Mouse (Mus musculus): ENCODE measurements around the gene Bex6. TPM values are rescaled to one million over a fixed set of nuclear protein-coding genes. Genes with fewer than 3 reads are reported as not detected.

The Bex6 gene
- polyA plus RNA-seq, 1 experiment from 2014 or later, result not detected

- H3K9ac ChIP-seq (replicated peaks; ENCODE audit: low read length), result peak overlapping the region; percentile 36; the same call in 1 of the 2 replicates
- peaks cover 3% of the 10 kb centered on the region; the same call in 1 of the 2 replicates for H3K4me1 ChIP-seq (ENCODE audit: insufficient read depth, low read length)
- H3K4me2 ChIP-seq (replicated peaks; ENCODE audit: low read depth, low read length), result peak overlapping the region; percentile 2; the same call in 1 of the 2 replicates
- no peak for ATAC-seq (ENCODE audit: low FRiP score, low TSS enrichment)
- no peak overlapping the region for H3K27ac ChIP-seq (ENCODE audit: low read length)
- no peak overlapping the region for H3K4me3 ChIP-seq (ENCODE audit: low read length)
- no peaks in the 10 kb centered on the region for H3K36me3 ChIP-seq (ENCODE audit: insufficient read depth, low read length)
- no peaks in the 10 kb centered on the region for H3K27me3 ChIP-seq (ENCODE audit: insufficient read depth, low read length)
- 24% methylated on average over 13 of the region's 13 CpGs for WGBS
- H3K9me3 ChIP-seq (ENCODE audit: low read length), result no peaks in the 10 kb centered on the region
These were observed 25.2 kb upstream of the Bex6 start for GRCm38 (mm10) chr16:32154437-32154836.

- Histone ChIP-seq H3K4me1 (ENCODE audit: insufficient read depth, low read length) (peaks cover 3% of the 10 kb centered on the region; the same call in 1 of the 2 replicates), H3K27me3 (ENCODE audit: insufficient read depth, low read length) (no peaks in the 10 kb centered on the region), H3K4me2 (replicated peaks; ENCODE audit: low read depth, low read length) (no peak overlapping the region), H3K36me3 (ENCODE audit: insufficient read depth, low read length) (no peaks in the 10 kb centered on the region), H3K4me3 (ENCODE audit: low read length) (no peak overlapping the region), H3K9me3 (ENCODE audit: low read length) (no peaks in the 10 kb centered on the region), H3K9ac (replicated peaks; ENCODE audit: low read length) (no peak overlapping the region), H3K27ac (ENCODE audit: low read length) (no peak overlapping the region)
- WGBS, result 42% methylated on average over 3 of the region's 3 CpGs
- ATAC-seq (ENCODE audit: low FRiP score, low TSS enrichment), result no peak
These were observed 22.9 kb upstream of the Bex6 start for GRCm38 (mm10) chr16:32156719-32157118.

- Histone ChIP-seq H3K36me3 (ENCODE audit: insufficient read depth, low read length) (no peaks in the 10 kb centered on the region), H3K27ac (ENCODE audit: low read length) (no peak overlapping the region), H3K4me1 (ENCODE audit: insufficient read depth, low read length) (peaks cover 3% of the 10 kb centered on the region; the same call in 1 of the 2 replicates), H3K27me3 (ENCODE audit: insufficient read depth, low read length) (no peaks in the 10 kb centered on the region), H3K4me3 (ENCODE audit: low read length) (no peak overlapping the region), H3K9me3 (ENCODE audit: low read length) (no peaks in the 10 kb centered on the region), H3K4me2 (replicated peaks; ENCODE audit: low read depth, low read length) (no peak overlapping the region), H3K9ac (replicated peaks; ENCODE audit: low read length) (no peak overlapping the region)
- 88% methylated on average over 2 of the region's 2 CpGs for WGBS
- ATAC-seq (ENCODE audit: low FRiP score, low TSS enrichment), result no peak
These were observed 22.3 kb upstream of the Bex6 start for GRCm38 (mm10) chr16:32157369-32157768.

- H3K4me3 ChIP-seq (ENCODE audit: low read length), result no peak overlapping the region
- 95% methylated on average over 3 of the region's 3 CpGs for WGBS
- H3K36me3 ChIP-seq (ENCODE audit: insufficient read depth, low read length), result no peaks in the 10 kb centered on the region
- peaks cover 9% of the 10 kb centered on the region; the same call in 1 of the 2 replicates for H3K4me1 ChIP-seq (ENCODE audit: insufficient read depth, low read length)
- H3K9me3 ChIP-seq (ENCODE audit: low read length), result no peaks in the 10 kb centered on the region
- no peak overlapping the region for H3K9ac ChIP-seq (replicated peaks; ENCODE audit: low read length)
- no peak overlapping the region for H3K4me2 ChIP-seq (replicated peaks; ENCODE audit: low read depth, low read length)
- H3K27ac ChIP-seq (ENCODE audit: low read length), result no peak overlapping the region
- H3K27me3 ChIP-seq (ENCODE audit: insufficient read depth, low read length), result no peaks in the 10 kb centered on the region
- no peak for ATAC-seq (ENCODE audit: low FRiP score, low TSS enrichment)
These were observed 20.7 kb upstream of the Bex6 start for GRCm38 (mm10) chr16:32158966-32159365.

GRCm38 (mm10) chr16:32160742-32161323, 18.8 kb upstream of the Bex6 start:
- peaks cover 1% of the 10 kb centered on the region; the same call in 1 of the 2 replicates for H3K27me3 ChIP-seq (ENCODE audit: insufficient read depth, low read length)
- WGBS, result 92% methylated on average over 9 of the region's 9 CpGs
- ATAC-seq (ENCODE audit: low FRiP score, low TSS enrichment), result no peak

GRCm38 (mm10) chr16:32163392-32163791, 16.2 kb upstream of the Bex6 start:
- peaks cover 13% of the 10 kb centered on the region; the same call in 1 of the 2 replicates for H3K4me1 ChIP-seq (ENCODE audit: insufficient read depth, low read length)
- ATAC-seq (ENCODE audit: low FRiP score, low TSS enrichment), result 0 out of 2 replicates have a peak, but pooled peaks have one; percentile 24
- no peaks in the 10 kb centered on the region for H3K36me3 ChIP-seq (ENCODE audit: insufficient read depth, low read length)
- no peak overlapping the region for H3K4me3 ChIP-seq (ENCODE audit: low read length)
- 39% methylated on average over 4 of the region's 4 CpGs for WGBS
- H3K27me3 ChIP-seq (ENCODE audit: insufficient read depth, low read length), result peaks cover 3% of the 10 kb centered on the region; the same call in 1 of the 2 replicates
- no peak overlapping the region for H3K9ac ChIP-seq (replicated peaks; ENCODE audit: low read length)
- H3K9me3 ChIP-seq (ENCODE audit: low read length), result no peaks in the 10 kb centered on the region
- H3K27ac ChIP-seq (ENCODE audit: low read length), result no peak overlapping the region
- H3K4me2 ChIP-seq (replicated peaks; ENCODE audit: low read depth, low read length), result peak overlapping the region; percentile 62

More at GRCm38 (mm10) chr16:32160742-32161323, 18.8 kb upstream of the Bex6 start:
- no peak overlapping the region for H3K4me2 ChIP-seq (replicated peaks; ENCODE audit: low read depth, low read length)
- no peak overlapping the region for H3K4me3 ChIP-seq (ENCODE audit: low read length)
- H3K4me1 ChIP-seq (ENCODE audit: insufficient read depth, low read length), result peaks cover 13% of the 10 kb centered on the region; the same call in 1 of the 2 replicates
- no peak overlapping the region for H3K27ac ChIP-seq (ENCODE audit: low read length)
- H3K36me3 ChIP-seq (ENCODE audit: insufficient read depth, low read length), result no peaks in the 10 kb centered on the region
- H3K9ac ChIP-seq (replicated peaks; ENCODE audit: low read length), result no peak overlapping the region
- no peaks in the 10 kb centered on the region for H3K9me3 ChIP-seq (ENCODE audit: low read length)

GRCm38 (mm10) chr16:32163891-32164290, 15.7 kb upstream of the Bex6 start:
- 77% methylated on average over 5 of the region's 5 CpGs for WGBS
- Histone ChIP-seq H3K36me3 (ENCODE audit: insufficient read depth, low read length) (no peaks in the 10 kb centered on the region), H3K4me3 (ENCODE audit: low read length) (peak overlapping the region; percentile 44), H3K9ac (replicated peaks; ENCODE audit: low read length) (no peak overlapping the region), H3K27me3 (ENCODE audit: insufficient read depth, low read length) (peaks cover 3% of the 10 kb centered on the region; the same call in 1 of the 2 replicates), H3K4me2 (replicated peaks; ENCODE audit: low read depth, low read length) (peak overlapping the region; percentile 62), H3K4me1 (ENCODE audit: insufficient read depth, low read length) (peaks cover 13% of the 10 kb centered on the region; the same call in 1 of the 2 replicates), H3K27ac (ENCODE audit: low read length) (no peak overlapping the region), H3K9me3 (ENCODE audit: low read length) (no peaks in the 10 kb centered on the region)
- no peak for ATAC-seq (ENCODE audit: low FRiP score, low TSS enrichment)

- Histone ChIP-seq H3K4me3 (ENCODE audit: low read length) (peak overlapping the region; percentile 44), H3K27me3 (ENCODE audit: insufficient read depth, low read length) (peaks cover 3% of the 10 kb centered on the region; the same call in 1 of the 2 replicates), H3K27ac (ENCODE audit: low read length) (peak overlapping the region; percentile 6; the same call in 1 of the 2 replicates), H3K9ac (replicated peaks; ENCODE audit: low read length) (peak overlapping the region; percentile 63; the same call in 1 of the 2 replicates), H3K4me1 (ENCODE audit: insufficient read depth, low read length) (peaks cover 13% of the 10 kb centered on the region; the same call in 1 of the 2 replicates), H3K9me3 (ENCODE audit: low read length) (no peaks in the 10 kb centered on the region), H3K4me2 (replicated peaks; ENCODE audit: low read depth, low read length) (peak overlapping the region; percentile 62), H3K36me3 (ENCODE audit: insufficient read depth, low read length) (no peaks in the 10 kb centered on the region)
- 68% methylated on average over 19 of the region's 19 CpGs for WGBS
- no peak for ATAC-seq (ENCODE audit: low FRiP score, low TSS enrichment)
These were observed 15.1 kb upstream of the Bex6 start for GRCm38 (mm10) chr16:32164396-32165027.

GRCm38 (mm10) chr16:32165281-32165821, 14.3 kb upstream of the Bex6 start, which contains the start of gene Nrros:
Gene Nrros (minus strand): TSS chr16:32165594.
- Histone ChIP-seq H3K27me3 (ENCODE audit: insufficient read depth, low read length) (peaks cover 3% of the 10 kb centered on the region; the same call in 1 of the 2 replicates), H3K36me3 (ENCODE audit: insufficient read depth, low read length) (no peaks in the 10 kb centered on the region), H3K27ac (ENCODE audit: low read length) (peak within 1 kb of the TSS; percentile 17), H3K9ac (replicated peaks; ENCODE audit: low read length) (peak within 1 kb of the TSS; percentile 63), H3K4me2 (replicated peaks; ENCODE audit: low read depth, low read length) (peak within 1 kb of the TSS; percentile 62), H3K4me3 (ENCODE audit: low read length) (peak within 1 kb of the TSS; percentile 44), H3K4me1 (ENCODE audit: insufficient read depth, low read length) (peaks cover 13% of the 10 kb centered on the region; the same call in 1 of the 2 replicates), H3K9me3 (ENCODE audit: low read length) (no peaks in the 10 kb centered on the region)
- WGBS, result 2% methylated on average over 25 of the region's 25 CpGs
- ATAC-seq (ENCODE audit: low FRiP score, low TSS enrichment), result peak; percentile 77
